Mouse (Mus musculus) olfactory bulb, adult 2 months (tissue): ENCODE results near the gene Majin. TPM values are rescaled to one million over a fixed set of nuclear protein-coding genes. Genes with fewer than 3 reads are reported as not detected.

Experiments
- H3K27ac ChIP-seq: fragments of 200-500 bp; 2 replicates; pipeline ENCODE4 v1.5.1; 2012; ENCODE audit warnings: low read depth, low read length; ENCODE audit not compliant: insufficient read depth
- H3K4me1 ChIP-seq: fragments of 200-500 bp; 2 replicates; pipeline ENCODE4 v1.6.1; 2012; ENCODE audit warnings: low read length; ENCODE audit not compliant: control insufficient read depth, insufficient read depth
- H3K4me3 ChIP-seq: fragments of 200-500 bp; 2 replicates; pipeline ENCODE4 v1.5.1; 2012; ENCODE audit warnings: mild to moderate bottlenecking, low read depth, low read length, moderate library complexity; ENCODE audit not compliant: insufficient read depth
- CTCF ChIP-seq: fragments of 200-500 bp; IDR thresholded peaks from 2 replicates; pipeline ENCODE4 v1.5.1; 2012; ENCODE audit warnings: low read depth, mild to moderate bottlenecking, low read length, moderate library complexity; ENCODE audit not compliant: insufficient read depth
- POLR2A ChIP-seq: fragments of 200-500 bp; IDR thresholded peaks from 2 replicates; pipeline ENCODE4 v1.6.1; 2012; ENCODE audit warnings: mild to moderate bottlenecking, low read depth, low read length, moderate library complexity; ENCODE audit not compliant: insufficient read depth
- WGBS: fragments of 180-500 bp; shearing (Covaris S2); methylation state at CpG from one replicate; pipeline ENCODE4 v1.1.7; 2018; 5-methylcytosine and 5-hydroxymethylcytosine counted together
- polyA plus RNA-seq: library from polyadenylated mRNA; stranded (reverse); fragments of >200 nt; gene quantifications from 2 replicates; pipeline ENCODE4 v1.2.4, GENCODE M21; 2012; ENCODE audit warnings: low replicate concordance; ENCODE audit not compliant: missing spikeins, insufficient read depth, insufficient read length

Majin gene
- polyA plus RNA-seq, 1 experiment: not detected

DNA sequence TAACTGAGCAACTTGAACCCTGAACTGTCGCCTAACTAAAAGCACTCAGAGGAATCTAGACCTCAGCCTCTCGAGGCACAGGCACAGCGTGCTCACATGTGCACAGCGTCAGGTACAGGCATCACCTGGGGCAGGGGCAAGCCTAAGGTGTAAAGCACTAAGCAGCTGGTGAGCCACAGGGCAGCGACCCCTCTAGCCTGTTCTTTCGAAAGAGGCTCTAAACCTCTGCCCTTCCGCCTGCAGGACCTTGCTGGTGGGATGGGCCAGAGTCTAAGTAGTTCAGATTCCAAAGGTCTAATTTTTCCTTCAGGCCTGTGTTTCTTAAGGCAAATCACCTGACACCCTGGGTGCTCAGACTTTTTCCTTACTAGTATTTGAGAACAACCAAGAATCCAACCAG, 87.9 kb downstream of the Majin start:
- no peak overlapping the region for H3K27ac ChIP-seq
- no peak overlapping the region for H3K4me3 ChIP-seq
- 83% methylated on average over 7 of the region's 7 CpGs for WGBS
- no peak for TF ChIP-seq POLR2A
- no peak for TF ChIP-seq CTCF
- peaks cover 4% of the 10 kb centered on the region; the same call in 1 of the 2 replicates for H3K4me1 ChIP-seq

GRCm38 (mm10) chr19:6272738-6273137, 88.5 kb downstream of the Majin start:
- no peak for TF ChIP-seq CTCF
- no peak for TF ChIP-seq POLR2A
- WGBS: 64% methylated on average over 4 of the region's 4 CpGs

GRCm38 (mm10) chr19:6273592-6273991, 89.4 kb downstream of the Majin start:
- Histone ChIP-seq H3K4me3 (no peak overlapping the region), H3K4me1 (peaks cover 15% of the 10 kb centered on the region), H3K27ac (no peak overlapping the region)
- 86% methylated on average over 4 of the region's 4 CpGs for WGBS
- no peak for TF ChIP-seq POLR2A
- TF ChIP-seq CTCF: no peak

More at GRCm38 (mm10) chr19:6272738-6273137, 88.5 kb downstream of the Majin start:
- Histone ChIP-seq H3K4me1 (peaks cover 7% of the 10 kb centered on the region), H3K27ac (no peak overlapping the region), H3K4me3 (no peak overlapping the region)

Other genes with a start within 250 kb of the Majin start
- gene Pola2, start 220.2 kb upstream of the Majin start, polyA plus RNA-seq: not detected in 2 replicates
- not detected in 2 replicates for gene Slc22a20, start 198.2 kb upstream of the Majin start, polyA plus RNA-seq
- gene Capn1, start 168.5 kb upstream of the Majin start, polyA plus RNA-seq: not detected in 2 replicates
- gene Syvn1, start 137.8 kb upstream of the Majin start, polyA plus RNA-seq: not detected in 2 replicates
- not detected in 2 replicates for gene Mrpl49, start 126.6 kb upstream of the Majin start, polyA plus RNA-seq
- gene Fau, start 126.5 kb upstream of the Majin start, polyA plus RNA-seq: 1,126 and 1,387 TPM in 2 replicates
- not detected in 2 replicates for gene Znhit2, start 123.2 kb upstream of the Majin start, polyA plus RNA-seq
- not detected in 2 replicates for gene Tm7sf2, start 116.0 kb upstream of the Majin start, polyA plus RNA-seq
- gene Vps51, start 107.2 kb upstream of the Majin start, polyA plus RNA-seq: not detected in 2 replicates
- not detected in 2 replicates for gene Tmem262, start 104.4 kb upstream of the Majin start, polyA plus RNA-seq
- not detected in 2 replicates for gene Gm28374, start 102.1 kb upstream of the Majin start, polyA plus RNA-seq
- not detected in 2 replicates for gene Zfpl1, start 99.4 kb upstream of the Majin start, polyA plus RNA-seq
- not detected in 2 replicates for gene Cdca5, start 99.4 kb upstream of the Majin start, polyA plus RNA-seq
- gene AC131692.1, start 90.0 kb upstream of the Majin start, polyA plus RNA-seq: not detected in 2 replicates
- not detected in 2 replicates for gene Naaladl1, start 78.6 kb upstream of the Majin start, polyA plus RNA-seq
- gene Sac3d1, start 65.7 kb upstream of the Majin start, polyA plus RNA-seq: not detected in 2 replicates
- gene Snx15, start 56.1 kb upstream of the Majin start, polyA plus RNA-seq: not detected in 2 replicates
- not detected in 2 replicates for gene Batf2, start 43.4 kb upstream of the Majin start, polyA plus RNA-seq
- gene Arl2, start 42.8 kb upstream of the Majin start, polyA plus RNA-seq: not detected in 2 replicates
- not detected in 2 replicates for gene Gpha2, start 42.0 kb downstream of the Majin start, polyA plus RNA-seq
- gene Ppp2r5b, start 51.5 kb downstream of the Majin start, polyA plus RNA-seq: not detected in 2 replicates
- gene Atg2a, start 57.3 kb downstream of the Majin start, polyA plus RNA-seq: not detected in 2 replicates
- gene Ehd1, start 92.3 kb downstream of the Majin start, polyA plus RNA-seq: not detected in 2 replicates
- gene Cdc42bpg, start 122.1 kb downstream of the Majin start, polyA plus RNA-seq: not detected in 2 replicates
- not detected in 2 replicates for gene Men1, start 150.6 kb downstream of the Majin start, polyA plus RNA-seq
- gene Map4k2, start 156.7 kb downstream of the Majin start, polyA plus RNA-seq: 158 TPM in 1 of 2 replicates, not detected in the other
- gene Sf1, start 179.3 kb downstream of the Majin start, polyA plus RNA-seq: 340 TPM in 1 of 2 replicates, not detected in the other
- not detected in 2 replicates for gene Pygm, start 200.0 kb downstream of the Majin start, polyA plus RNA-seq
- 282 TPM in 1 of 2 replicates, not detected in the other for gene Rasgrp2, start 215.0 kb downstream of the Majin start, polyA plus RNA-seq
- 202 and 263 TPM in 2 replicates for gene Nrxn2, start 234.3 kb downstream of the Majin start, polyA plus RNA-seq